Mouse (Mus musculus) embryonic facial prominence, embryonic 11.5 days (tissue): Measurements from ENCODE around the gene Nlrp3. TPM values are rescaled to one million over a fixed set of nuclear protein-coding genes. Genes with fewer than 3 reads are reported as not detected.

Source experiments
- ATAC-seq: fragments of 200-750 bp; cut with Nextera tagmentation; replicated peaks from 2 replicates; pipeline ENCODE4 v1.8.0; 2017; ENCODE audit warnings: low read depth; ENCODE audit not compliant: insufficient number of reproducible peaks, low FRiP score, low TSS enrichment
- DNase-seq: peaks from one replicate; pipeline ENCODE4 v3.0.0-alpha.2; 2015; ENCODE audit warnings: low spot score
- H3K27ac ChIP-seq: fragments of 300-500 bp; sonication (generic); replicated peaks from 2 replicates; pipeline ENCODE4 v1.5.1; 2014; ENCODE audit warnings: mild to moderate bottlenecking, low read depth, low read length, control low read depth
- H3K27me3 ChIP-seq: fragments of 300-500 bp; sonication (generic); 2 replicates; pipeline ENCODE4 v1.6.1; 2014; ENCODE audit warnings: mild to moderate bottlenecking, low read length, moderate library complexity, mixed read lengths; ENCODE audit not compliant: control insufficient read depth, insufficient read depth
- H3K36me3 ChIP-seq: fragments of 300-500 bp; sonication (generic); replicated peaks from 2 replicates; pipeline ENCODE4 v1.6.1; 2014; ENCODE audit warnings: low read depth, mild to moderate bottlenecking, low read length, moderate library complexity, mixed read lengths; ENCODE audit not compliant: control insufficient read depth, insufficient read depth
- H3K4me1 ChIP-seq: fragments of 300-500 bp; sonication (generic); 2 replicates; pipeline ENCODE4 v1.6.1; 2014; ENCODE audit warnings: low read length, mixed read lengths; ENCODE audit not compliant: control insufficient read depth, insufficient read depth
- H3K4me2 ChIP-seq: fragments of 300-500 bp; sonication (generic); 2 replicates; pipeline ENCODE4 v1.6.1; 2014; ENCODE audit warnings: low read depth, mild to moderate bottlenecking, control low read depth, low read length, moderate library complexity
- H3K4me3 ChIP-seq: fragments of 300-500 bp; sonication (generic); 2 replicates; pipeline ENCODE4 v1.5.1; 2014; ENCODE audit warnings: low read depth, low read length, control low read depth
- H3K9ac ChIP-seq: fragments of 300-500 bp; sonication (generic); replicated peaks from 2 replicates; pipeline ENCODE4 v1.6.1; 2014; ENCODE audit warnings: mild to moderate bottlenecking, control low read depth, low read length
- H3K9me3 ChIP-seq: fragments of 300-500 bp; sonication (generic); replicated peaks from 2 replicates; pipeline ENCODE4 v1.6.1; 2016; ENCODE audit warnings: mild to moderate bottlenecking, low read length, inconsistent platforms, mixed read lengths; ENCODE audit not compliant: control insufficient read depth
- WGBS: fragments of 180-500 bp; shearing (Covaris S2); extraction: QIAGEN DNeasy Blood & Tissue Kit; methylation state at CpG from one replicate; pipeline ENCODE4 v1.1.7; 2014; 5-methylcytosine and 5-hydroxymethylcytosine counted together
- polyA plus RNA-seq: library from polyadenylated mRNA; unstranded; fragments of >200 nt; fragmentation: Nextera tagmentation; extraction: Ambion mirVana; gene quantifications from 2 replicates; pipeline ENCODE4 v1.2.1, GENCODE M21; 2014

The Nlrp3 gene
- polyA plus RNA-seq, 1 experiment from 2014 or later: 0.13 TPM

- Histone ChIP-seq H3K4me1 (no peaks in the 10 kb centered on the region), H3K27me3 (no peaks in the 10 kb centered on the region), H3K9ac (no peak overlapping the region), H3K9me3 (no peaks in the 10 kb centered on the region), H3K36me3 (no peaks in the 10 kb centered on the region), H3K4me2 (no peak overlapping the region), H3K27ac (no peak overlapping the region), H3K4me3 (no peak overlapping the region)
- DNase-seq (no peak), ATAC-seq (no peak)
- WGBS: 95% methylated on average over 2 of the region's 2 CpGs
Observed at GRCm38 (mm10) chr11:59524150-59524549, 17.2 kb upstream of the Nlrp3 start.

DNA sequence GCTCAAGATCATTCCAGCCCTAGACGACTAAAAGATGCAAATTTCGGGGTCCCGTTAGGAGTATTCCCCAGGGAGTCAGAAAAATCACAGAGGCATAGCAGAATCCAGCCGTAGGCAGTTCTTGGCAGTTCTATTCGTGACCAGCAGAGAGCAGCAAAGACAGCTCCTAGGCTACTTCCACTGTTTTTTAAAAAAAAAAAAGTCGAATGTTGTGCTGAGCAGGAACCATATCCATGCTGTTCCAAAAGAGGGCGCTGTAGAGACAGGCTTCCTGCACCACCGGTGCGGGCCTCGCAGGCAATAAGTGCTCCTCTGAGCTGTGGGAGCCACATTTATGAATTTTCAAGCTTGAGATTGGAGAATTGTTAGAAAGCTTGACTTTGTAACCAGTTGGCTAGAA, 16.1 kb upstream of the Nlrp3 start:
- WGBS: 13% methylated on average over 10 of the region's 10 CpGs

GRCm38 (mm10) chr11:59526472-59527080, 14.8 kb upstream of the Nlrp3 start, which contains the start of gene Zkscan17:
TSS of gene Zkscan17 (minus strand) at chr11:59526751.
- Histone ChIP-seq H3K4me3 (no peak within 1 kb of the TSS), H3K4me1 (no peaks in the 10 kb centered on the region), H3K9me3 (no peaks in the 10 kb centered on the region), H3K36me3 (no peaks in the 10 kb centered on the region), H3K9ac (no peak within 1 kb of the TSS), H3K4me2 (no peak within 1 kb of the TSS), H3K27ac (no peak within 1 kb of the TSS), H3K27me3 (no peaks in the 10 kb centered on the region)
- ATAC-seq (no peak), DNase-seq (peak; percentile 44)
- WGBS: 44% methylated on average over 8 of the region's 8 CpGs

More for the DNA sequence above, 16.1 kb upstream of the Nlrp3 start:
- Histone ChIP-seq H3K9me3 (no peaks in the 10 kb centered on the region), H3K4me2 (no peak overlapping the region), H3K4me1 (no peaks in the 10 kb centered on the region), H3K27ac (no peak overlapping the region), H3K27me3 (no peaks in the 10 kb centered on the region), H3K4me3 (no peak overlapping the region), H3K9ac (no peak overlapping the region), H3K36me3 (no peaks in the 10 kb centered on the region)
- DNase-seq: peak; percentile 82
- no peak for ATAC-seq

DNA sequence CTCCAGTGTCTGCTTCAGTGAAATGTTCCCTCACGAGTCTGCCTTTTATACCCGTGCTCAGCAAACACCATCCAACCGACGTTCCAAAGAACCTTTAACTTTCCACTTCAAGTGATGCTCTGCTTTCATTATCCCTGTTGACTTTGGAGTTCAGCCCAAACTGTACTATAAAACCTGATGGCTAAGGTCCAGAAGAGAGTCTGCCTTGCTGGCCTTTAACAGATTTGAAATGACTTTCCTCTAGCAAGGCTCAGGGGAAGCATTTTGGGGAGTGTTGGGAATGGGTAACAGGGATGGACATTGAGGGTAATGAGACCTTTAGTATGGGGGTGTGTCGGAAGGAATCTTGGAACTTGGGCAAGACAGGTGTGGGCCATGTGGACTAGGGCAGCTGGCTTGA, 11.1 kb upstream of the Nlrp3 start:
- Histone ChIP-seq H3K4me3 (no peak overlapping the region), H3K9me3 (no peaks in the 10 kb centered on the region), H3K27me3 (no peaks in the 10 kb centered on the region), H3K4me2 (no peak overlapping the region), H3K27ac (no peak overlapping the region), H3K9ac (no peak overlapping the region), H3K4me1 (no peaks in the 10 kb centered on the region), H3K36me3 (no peaks in the 10 kb centered on the region)
- DNase-seq (no peak), ATAC-seq (no peak)
- WGBS: 90% methylated on average over 5 of the region's 5 CpGs

GRCm38 (mm10) chr11:59530870-59531535, 10.4 kb upstream of the Nlrp3 start:
- H3K4me1 ChIP-seq: no peaks in the 10 kb centered on the region
- 86% methylated on average over 6 of the region's 6 CpGs for WGBS
- no peak overlapping the region for H3K27ac ChIP-seq
- H3K4me2 ChIP-seq: no peak overlapping the region
- H3K36me3 ChIP-seq: no peaks in the 10 kb centered on the region
- H3K27me3 ChIP-seq: no peaks in the 10 kb centered on the region
- no peak for DNase-seq
- peak; percentile 78 for ATAC-seq
- H3K9ac ChIP-seq: no peak overlapping the region
- H3K4me3 ChIP-seq: no peak overlapping the region
- no peaks in the 10 kb centered on the region for H3K9me3 ChIP-seq

- H3K4me1 ChIP-seq: no peaks in the 10 kb centered on the region
- ATAC-seq (no peak), DNase-seq (no peak)
- H3K27me3 ChIP-seq: no peaks in the 10 kb centered on the region
- no peaks in the 10 kb centered on the region for H3K36me3 ChIP-seq
- H3K4me3 ChIP-seq: no peak overlapping the region
- WGBS: 78% methylated on average over 5 of the region's 5 CpGs
- no peaks in the 10 kb centered on the region for H3K9me3 ChIP-seq
- no peak overlapping the region for H3K4me2 ChIP-seq
- H3K27ac ChIP-seq: no peak overlapping the region
- H3K9ac ChIP-seq: no peak overlapping the region
Observed at GRCm38 (mm10) chr11:59531562-59531961, 9.8 kb upstream of the Nlrp3 start.

DNA sequence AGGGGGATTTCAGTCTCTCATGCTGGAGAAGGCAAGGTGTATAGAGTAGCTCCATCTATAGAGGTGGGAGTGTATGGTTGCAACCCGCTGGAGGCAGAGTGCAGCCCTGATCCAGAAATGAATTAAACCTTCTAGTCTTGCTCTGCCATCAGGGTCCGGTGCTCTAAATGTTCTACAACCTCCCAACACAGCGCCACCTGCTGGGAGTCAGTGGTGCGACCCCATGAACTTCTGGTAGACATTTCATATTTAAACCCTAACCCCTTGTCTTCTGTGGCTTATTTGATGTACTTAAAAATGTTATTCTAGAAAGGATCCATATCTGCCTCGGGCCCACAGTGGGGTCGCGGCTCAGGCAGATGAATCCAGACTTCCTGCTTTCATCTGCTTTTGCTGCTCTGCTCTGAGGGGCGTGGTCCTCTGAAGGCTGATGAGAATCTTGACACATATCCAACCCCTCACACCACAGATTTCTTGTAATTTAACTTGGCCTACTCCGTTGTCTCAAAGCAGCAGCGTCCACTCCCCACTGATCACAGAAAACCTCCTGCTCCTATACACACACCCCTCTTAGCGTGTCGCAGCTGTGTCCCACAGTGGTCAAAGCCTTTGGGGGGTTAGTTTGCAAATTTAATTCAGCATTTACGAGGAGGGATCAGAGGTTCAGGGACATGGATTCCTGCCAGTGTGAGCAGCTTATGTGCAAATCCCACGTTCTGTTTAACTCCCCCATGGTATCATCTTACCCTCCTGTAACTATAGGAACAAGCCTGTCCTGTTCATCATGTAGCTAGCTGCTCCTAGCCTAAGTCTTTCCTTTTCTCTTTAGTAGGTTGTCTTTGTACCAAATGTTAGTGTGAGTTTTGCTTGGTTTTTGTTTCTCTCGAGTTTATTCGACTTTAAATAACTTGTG, 3.9 kb upstream of the Nlrp3 start:
- no peak overlapping the region for H3K27ac ChIP-seq
- ATAC-seq: no peak
- no peak overlapping the region for H3K9ac ChIP-seq
- no peaks in the 10 kb centered on the region for H3K4me1 ChIP-seq
- H3K9me3 ChIP-seq: no peaks in the 10 kb centered on the region
- no peaks in the 10 kb centered on the region for H3K27me3 ChIP-seq
- 67% methylated on average over 16 of the region's 16 CpGs for WGBS
- H3K36me3 ChIP-seq: no peaks in the 10 kb centered on the region
- peak; percentile 27 for DNase-seq
- H3K4me3 ChIP-seq: no peak overlapping the region
- H3K4me2 ChIP-seq: no peak overlapping the region

DNA sequence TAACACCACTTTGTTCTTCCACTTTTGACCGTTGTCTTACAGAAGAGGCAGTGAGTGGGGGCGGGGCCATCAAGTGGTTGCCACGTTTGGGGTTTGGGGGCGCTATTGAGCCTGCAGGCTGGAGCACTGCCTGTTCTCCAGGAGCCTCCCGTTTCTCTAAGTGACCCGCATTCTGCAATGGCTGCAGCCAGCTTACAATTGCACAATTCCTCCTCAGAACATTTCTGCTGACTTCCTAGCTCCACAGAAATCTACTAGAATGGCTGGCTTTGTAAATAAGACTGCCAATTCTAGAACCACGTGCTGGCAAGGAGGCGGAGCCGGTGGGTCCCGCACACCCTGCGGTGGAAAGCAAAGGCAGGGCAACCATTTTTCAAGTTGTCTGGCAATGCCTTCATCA, 3.0 kb upstream of the Nlrp3 start:
- H3K27ac ChIP-seq: no peak overlapping the region
- no peak overlapping the region for H3K4me3 ChIP-seq
- no peak overlapping the region for H3K4me2 ChIP-seq
- no peak overlapping the region for H3K9ac ChIP-seq
- no peak for DNase-seq
- H3K4me1 ChIP-seq: no peaks in the 10 kb centered on the region
- WGBS: 48% methylated on average over 11 of the region's 11 CpGs
- no peaks in the 10 kb centered on the region for H3K36me3 ChIP-seq
- no peaks in the 10 kb centered on the region for H3K9me3 ChIP-seq
- no peak for ATAC-seq
- no peaks in the 10 kb centered on the region for H3K27me3 ChIP-seq
